Mouse (Mus musculus) adrenal gland, adult 10 weeks (tissue): ENCODE measurements around the gene Kdm5d. TPM values are rescaled to one million over a fixed set of nuclear protein-coding genes. Genes with fewer than 3 reads are reported as not detected.

ENCODE experiments used
- polyA plus RNA-seq: library from polyadenylated mRNA; stranded (reverse); fragments of 350-450 nt; fragmentation: Illumina TruSeq; extraction: RNeasy Lipid Tissue Mini Kit (QIAGEN cat#74804); gene quantifications from one replicate; pipeline ENCODE4 v1.2.3, GENCODE M21; 2014; ENCODE audit warnings: low read depth, low replicate concordance

Gene Kdm5d
- not detected for polyA plus RNA-seq

GRCm38 (mm10) chrY:897393-898227, at the start of gene Kdm5d:
Gene Kdm5d (plus strand): TSS chrY:897788.

Other genes starting within 250 kb of the Kdm5d start
- gene Zfy1, start 100.4 kb upstream of the Kdm5d start, polyA plus RNA-seq = not detected
- not detected for gene Uba1y, start 79.1 kb upstream of the Kdm5d start, polyA plus RNA-seq
- not detected for gene Eif2s3y, start 112.8 kb downstream of the Kdm5d start, polyA plus RNA-seq